Mouse (Mus musculus) kidney, postnatal 10 days (tissue): ENCODE data around the gene Smoc1.

ENCODE experiments used
- DNase-seq: peaks from one replicate; pipeline ENCODE4 v3.0.0; 2021; ENCODE audit warnings: mixed read lengths

The Smoc1 gene

DNA sequence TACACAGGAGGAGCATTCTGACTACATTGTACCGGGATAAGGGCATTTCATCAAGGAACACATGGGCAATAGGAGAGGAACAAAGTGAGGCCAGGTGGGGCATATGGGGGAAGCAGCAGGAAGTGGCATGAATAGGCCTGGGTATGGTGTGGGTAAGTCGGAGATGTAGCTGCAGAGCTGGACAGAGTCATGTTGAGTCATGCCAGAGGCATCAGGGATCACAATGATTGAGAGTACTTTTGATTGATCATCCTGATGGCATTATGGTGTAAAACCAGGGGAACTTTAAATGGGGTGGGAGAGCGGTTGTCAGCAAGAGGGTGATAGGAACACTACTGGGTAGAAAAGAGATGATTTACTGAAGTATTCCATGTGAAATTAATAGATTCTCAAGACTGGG, 146.4 kb downstream of the Smoc1 start:
- no peak for DNase-seq

DNA sequence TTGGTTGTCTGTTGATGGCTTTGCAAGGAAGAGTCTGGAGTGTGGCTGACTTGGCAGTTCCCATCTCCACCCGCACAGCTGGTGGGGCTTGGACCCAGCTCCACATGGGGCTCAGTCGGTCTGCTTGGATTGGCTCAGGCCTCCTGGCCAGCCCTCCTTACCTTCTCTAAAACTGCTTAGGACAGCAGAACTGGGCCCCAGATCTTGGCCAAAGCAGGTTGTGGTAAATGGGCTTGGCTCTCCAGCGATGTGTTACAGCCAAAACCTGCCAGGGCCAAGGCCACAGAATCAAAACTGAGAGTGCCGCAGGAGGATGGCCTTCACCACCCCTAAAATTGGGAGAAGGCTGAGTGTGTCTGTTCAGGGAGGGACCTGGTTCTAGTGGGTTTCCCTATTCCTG, 147.3 kb downstream of the Smoc1 start:
- no peak for DNase-seq

DNA sequence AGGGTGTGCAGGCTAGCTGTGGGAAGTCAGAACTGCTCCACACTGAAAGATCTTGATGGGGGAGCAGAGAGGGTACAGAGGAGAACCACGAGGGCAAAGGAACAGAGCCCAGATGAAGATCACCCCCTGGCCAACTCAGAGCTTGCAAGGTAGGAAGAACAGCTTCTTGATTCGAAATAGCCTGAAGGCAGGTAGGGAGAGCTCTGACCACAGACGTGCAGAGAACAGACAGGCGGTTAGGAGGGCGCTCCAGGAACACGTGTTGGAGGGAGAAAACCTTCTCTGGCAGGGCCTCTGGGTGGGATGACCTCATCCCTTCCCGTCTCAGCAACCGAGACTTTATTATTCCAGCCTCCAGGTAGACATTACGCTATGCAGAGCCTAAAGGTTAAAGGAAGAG, 148.6 kb downstream of the Smoc1 start:
- DNase-seq = no peak

GRCm38 (mm10) chr12:81182073-81182472, 155.5 kb downstream of the Smoc1 start:
- peak; percentile 71 for DNase-seq

DNA sequence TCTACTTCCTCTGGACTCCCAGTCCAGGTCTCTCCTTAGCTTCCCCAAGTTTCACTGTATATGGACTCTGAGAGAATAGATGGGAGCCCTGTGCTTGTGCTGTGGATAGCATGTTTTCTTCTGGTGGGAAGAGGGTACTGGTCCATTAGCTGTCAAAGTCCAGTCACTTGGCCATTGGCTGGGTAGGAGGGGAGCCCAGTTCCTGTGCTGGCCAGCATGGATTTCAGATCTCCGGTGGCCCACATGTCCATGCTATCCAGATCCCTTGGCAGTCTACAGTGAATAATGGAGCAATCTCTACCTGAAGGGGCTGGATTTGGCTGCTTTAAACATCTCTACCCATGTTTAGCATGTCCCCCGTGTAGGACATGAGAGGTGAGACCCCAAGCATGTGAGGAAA, 158.4 kb downstream of the Smoc1 start:
- DNase-seq = no peak

GRCm38 (mm10) chr12:81186081-81186480, 159.5 kb downstream of the Smoc1 start:
- DNase-seq = no peak

- DNase-seq = no peak
These were observed 160.1 kb downstream of the Smoc1 start for GRCm38 (mm10) chr12:81186668-81187067.

DNA sequence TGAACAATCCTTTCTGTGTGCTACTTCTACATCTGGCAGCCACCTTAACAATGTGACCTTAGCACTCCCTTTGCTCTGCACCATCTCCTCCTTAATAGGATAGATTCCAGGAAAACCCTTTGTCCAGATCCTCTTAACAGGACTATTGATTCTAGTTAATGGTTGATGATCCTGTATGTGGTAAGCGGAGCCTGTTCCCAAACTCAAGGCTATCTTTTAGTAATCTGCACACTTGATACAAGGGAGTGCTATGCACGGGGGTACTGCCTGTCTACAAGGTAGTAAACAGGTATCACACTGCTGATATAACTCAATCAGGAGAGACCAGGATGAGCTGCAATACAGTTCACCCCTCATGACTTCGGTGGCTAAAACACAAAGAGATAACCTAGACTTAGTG, 161.8 kb downstream of the Smoc1 start:
- DNase-seq = no peak

DNA sequence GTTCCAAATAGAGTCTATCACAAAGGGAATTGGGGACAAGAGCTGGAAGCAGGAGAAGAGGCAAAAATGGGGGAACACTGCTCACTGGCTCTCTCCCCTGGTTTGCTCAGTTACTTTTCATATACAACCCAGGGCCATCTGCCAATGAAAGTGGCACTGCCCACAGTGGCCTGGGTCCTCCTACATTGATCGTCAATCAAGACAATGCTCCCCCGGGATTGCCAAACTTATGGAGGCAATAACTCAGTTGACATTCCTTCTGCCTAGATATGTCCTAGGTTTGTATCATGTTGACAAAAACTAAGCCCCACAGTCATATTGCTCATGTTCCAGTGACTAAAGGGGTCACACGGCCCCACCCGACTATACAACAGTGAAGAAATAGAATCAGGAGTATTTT, 162.4 kb downstream of the Smoc1 start:
- DNase-seq = no peak

GRCm38 (mm10) chr12:81189636-81190035, 163.0 kb downstream of the Smoc1 start:
- DNase-seq = no peak

GRCm38 (mm10) chr12:81193968-81194367, 167.4 kb downstream of the Smoc1 start:
- DNase-seq = no peak

GRCm38 (mm10) chr12:81197468-81198075, 171.0 kb downstream of the Smoc1 start:
- no peak for DNase-seq

GRCm38 (mm10) chr12:81199280-81199955, 172.8 kb downstream of the Smoc1 start:
- DNase-seq = peak; percentile 76

DNA sequence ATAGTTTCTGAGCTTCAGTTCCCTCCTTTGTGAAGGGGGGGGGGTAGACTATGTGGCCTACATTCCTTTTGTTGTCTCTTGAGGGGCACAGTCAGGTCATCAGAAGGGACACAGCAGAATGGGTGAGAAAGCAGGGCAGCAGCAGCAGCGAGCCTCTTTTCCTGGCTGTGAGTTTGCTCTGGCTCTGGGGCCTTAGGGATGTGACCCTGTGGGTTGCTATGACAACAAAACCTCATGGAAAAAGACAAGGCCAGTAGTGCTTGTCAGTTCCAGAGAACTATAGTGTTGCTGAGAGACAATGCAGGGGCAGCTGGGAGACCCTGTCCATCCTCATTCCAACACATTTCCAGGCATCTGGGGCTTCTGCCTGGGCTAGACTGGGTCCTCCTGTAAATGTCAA, 176.6 kb downstream of the Smoc1 start:
- DNase-seq = no peak

DNA sequence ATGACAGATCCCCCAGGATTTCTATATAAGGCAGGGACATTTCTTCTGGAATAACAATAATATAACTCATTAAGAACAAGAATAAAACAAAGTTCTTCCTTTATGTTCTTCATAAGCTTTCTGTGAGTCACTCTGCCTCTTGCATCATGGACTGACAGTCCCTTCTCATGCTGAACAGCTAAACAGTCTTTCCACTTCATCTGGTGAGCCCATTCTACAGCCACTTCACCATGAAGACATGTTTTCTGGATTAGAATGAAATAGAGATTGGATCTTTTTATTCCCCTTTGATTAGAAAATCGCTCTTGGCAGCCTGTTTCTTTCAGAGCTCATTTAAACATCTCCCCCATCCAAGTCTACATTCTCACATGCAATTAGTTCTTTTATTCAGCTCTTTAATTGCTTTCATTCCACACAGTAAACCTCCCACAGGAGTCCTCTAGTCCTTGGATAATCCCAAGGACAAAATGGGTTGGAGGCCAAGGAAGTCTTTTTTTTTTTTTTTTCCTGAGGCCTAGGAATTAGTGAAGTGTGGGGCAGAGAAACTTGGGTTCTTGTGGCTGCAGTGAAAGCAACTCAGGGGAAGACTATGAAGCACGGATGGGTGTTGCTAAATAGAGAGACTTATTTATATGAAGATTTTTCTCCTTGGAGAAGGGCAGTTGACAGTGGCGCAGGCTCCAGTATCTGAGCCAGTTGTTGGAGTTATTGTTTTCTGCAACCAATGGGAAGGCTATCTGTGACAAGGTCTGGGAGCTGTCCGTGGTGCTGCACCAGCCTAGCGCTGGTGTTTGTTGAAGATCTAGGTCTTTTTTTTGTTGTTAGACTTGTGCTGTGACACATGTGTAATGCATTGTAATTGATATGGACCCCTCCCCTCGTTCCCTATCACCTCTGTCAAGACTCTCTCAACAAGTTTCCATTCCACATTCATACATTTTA, 179.3 kb downstream of the Smoc1 start:
- peak; percentile 82 for DNase-seq

DNA sequence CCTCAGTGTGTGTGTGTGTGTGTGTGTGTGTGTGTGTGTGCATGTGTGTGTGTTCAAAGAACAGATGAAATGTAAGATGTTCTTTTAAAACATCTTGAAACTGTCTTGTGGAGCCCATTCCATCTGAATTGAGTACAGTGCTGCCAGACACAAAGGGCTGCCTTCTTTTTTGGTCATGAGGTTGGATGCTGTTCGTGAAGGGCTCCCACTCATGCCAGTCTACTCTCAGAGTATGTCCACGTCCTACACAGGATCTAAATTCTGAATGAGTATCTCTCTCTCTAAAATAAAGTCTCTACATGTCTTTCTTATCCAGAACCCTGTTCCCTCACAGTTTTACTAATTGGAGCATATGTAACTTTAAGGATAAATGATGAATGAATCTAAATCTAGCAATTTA, 182.0 kb downstream of the Smoc1 start:
- DNase-seq = no peak

DNA sequence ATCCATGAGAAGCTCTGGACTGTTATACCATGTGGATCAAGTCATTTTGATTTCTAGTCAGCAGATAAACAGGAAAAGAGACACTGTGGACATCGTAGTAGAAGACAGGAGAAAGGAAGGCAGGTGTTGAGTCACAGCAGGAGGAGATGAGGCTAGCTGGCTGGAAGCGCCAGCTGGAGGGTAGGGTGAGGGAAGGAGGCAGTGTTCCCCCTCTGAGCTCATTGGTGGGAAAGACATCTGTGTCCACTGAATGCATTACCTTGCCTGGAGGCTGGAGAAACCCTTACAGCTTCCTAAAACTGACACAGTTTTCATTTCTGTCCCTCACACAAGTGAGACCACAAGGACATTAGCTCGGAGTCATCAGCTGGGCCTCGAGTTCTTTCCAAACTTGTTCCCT, 192.7 kb downstream of the Smoc1 start:
- no peak for DNase-seq

DNA sequence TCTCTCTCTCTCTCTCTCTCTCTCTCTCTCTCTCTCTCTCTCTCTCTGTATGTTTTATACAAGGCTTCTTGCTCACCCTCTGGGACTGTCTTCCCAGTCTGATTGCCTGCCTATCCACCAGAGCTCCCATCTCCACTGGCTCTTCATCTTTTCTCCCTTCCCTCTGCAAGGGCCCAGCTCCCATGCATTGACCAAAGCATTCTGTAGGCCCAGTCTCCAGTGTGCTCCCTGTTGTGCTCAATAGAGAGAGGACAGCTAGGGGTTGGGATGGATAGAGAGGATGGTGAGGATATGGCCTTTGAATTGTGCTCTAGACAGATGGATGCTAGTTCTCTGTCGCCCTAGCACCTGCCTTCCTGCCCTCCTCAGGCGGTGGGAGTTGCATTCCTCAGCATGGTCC, 196.7 kb downstream of the Smoc1 start:
- DNase-seq = no peak

DNA sequence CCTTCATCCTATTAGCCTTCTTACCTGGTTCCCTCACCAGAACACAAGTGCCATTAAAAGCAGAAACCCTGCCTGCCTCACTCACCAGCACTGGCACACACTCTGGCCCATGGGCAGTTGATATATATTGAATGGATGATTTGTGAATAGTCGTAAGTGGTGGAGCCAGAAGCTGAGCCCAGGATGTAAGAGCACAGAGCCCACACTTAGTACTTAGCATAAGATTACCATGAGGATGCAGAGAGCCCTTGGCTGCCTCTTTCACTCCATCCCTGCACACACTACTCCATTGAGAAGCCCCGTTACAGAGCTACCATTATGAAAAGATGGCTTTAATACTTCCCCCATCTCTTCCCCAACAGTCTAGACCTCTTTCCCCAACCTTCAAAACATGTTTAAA, 198.2 kb downstream of the Smoc1 start:
- no peak for DNase-seq

- DNase-seq = no peak
These were observed 199.5 kb downstream of the Smoc1 start for GRCm38 (mm10) chr12:81225966-81226577.

GRCm38 (mm10) chr12:81226590-81226989, 200.0 kb downstream of the Smoc1 start:
- DNase-seq = no peak

- no peak for DNase-seq
These were observed 201.3 kb downstream of the Smoc1 start for GRCm38 (mm10) chr12:81227767-81228460.
